Mouse (Mus musculus): ENCODE measurements around the gene Mdga2. TPM values are rescaled to one million over a fixed set of nuclear protein-coding genes. Genes with fewer than 3 reads are reported as not detected.

The Mdga2 gene
- polyA plus RNA-seq, 1 experiment from 2014 or later = 0.60 TPM

DNA sequence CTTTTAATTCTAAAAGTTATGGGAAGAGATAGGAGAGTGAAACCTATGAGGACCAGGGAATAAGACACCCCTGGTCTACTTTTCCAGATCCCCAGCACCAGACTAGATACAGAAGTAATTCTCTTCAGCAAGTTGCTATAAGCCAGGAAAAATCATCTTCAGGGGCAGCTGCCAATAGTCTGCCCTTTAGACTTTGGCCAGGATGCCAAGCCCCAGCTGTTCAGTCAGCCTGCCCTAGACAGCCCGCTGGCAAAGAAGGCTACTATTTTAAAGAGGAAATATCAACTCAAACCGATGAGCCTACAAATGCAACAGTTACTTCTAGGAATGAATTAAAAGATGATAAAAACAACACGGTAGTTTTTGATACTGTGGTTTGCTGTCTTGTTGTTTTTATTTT lies 356.1 kb downstream of the Mdga2 start:
- WGBS = 74% methylated on average over 3 of the region's 3 CpGs
- no peak overlapping the region for H3K4me2 ChIP-seq (ENCODE audit: low read depth, low read length)
- H3K36me3 ChIP-seq (ENCODE audit: control insufficient read depth, insufficient read depth) = no peaks in the 10 kb centered on the region

DNA sequence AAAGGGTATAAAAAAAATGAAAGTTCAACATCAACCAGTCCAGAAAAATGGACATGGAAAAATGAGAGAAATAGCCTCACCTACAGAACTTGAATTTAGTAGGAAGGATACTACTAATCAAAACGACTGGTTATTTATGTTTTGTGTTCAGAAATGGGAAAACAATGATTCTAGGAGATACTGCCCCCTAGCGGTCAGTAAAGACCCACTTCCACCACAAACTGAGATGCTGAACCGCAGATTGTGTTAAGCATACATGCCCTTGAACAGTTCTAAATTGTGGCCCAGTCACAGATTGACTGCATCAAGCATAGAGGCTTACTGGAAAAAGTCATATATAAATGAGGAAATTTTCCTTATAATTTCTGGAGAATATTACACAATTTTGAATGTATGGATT lies 369.2 kb downstream of the Mdga2 start:
- Histone ChIP-seq H3K27me3 (ENCODE audit: control insufficient read depth, insufficient read depth, low read length) (no peaks in the 10 kb centered on the region), H3K4me3 (ENCODE audit: low read length) (no peak overlapping the region), H3K27ac (ENCODE audit: low read length) (no peak overlapping the region), H3K36me3 (ENCODE audit: control insufficient read depth, insufficient read depth) (no peaks in the 10 kb centered on the region), H3K4me2 (ENCODE audit: low read depth, low read length) (no peak overlapping the region), H3K9ac (ENCODE audit: low read length) (no peak overlapping the region), H3K9me3 (replicated peaks; ENCODE audit: control insufficient read depth, low read length) (no peaks in the 10 kb centered on the region), H3K4me1 (ENCODE audit: control insufficient read depth, insufficient read depth, low read length) (no peaks in the 10 kb centered on the region)
- 14% methylated on average over 3 of the region's 3 CpGs for WGBS
- no peak for ATAC-seq (replicated peaks; ENCODE audit: extremely low read depth, insufficient read depth, low FRiP score)

More for the DNA sequence above, 356.1 kb downstream of the Mdga2 start:
- Histone ChIP-seq H3K4me1 (ENCODE audit: control insufficient read depth, insufficient read depth, low read length) (no peaks in the 10 kb centered on the region), H3K4me3 (ENCODE audit: low read length) (no peak overlapping the region), H3K9ac (ENCODE audit: low read length) (no peak overlapping the region), H3K27me3 (ENCODE audit: control insufficient read depth, insufficient read depth, low read length) (no peaks in the 10 kb centered on the region), H3K9me3 (replicated peaks; ENCODE audit: control insufficient read depth, low read length) (no peaks in the 10 kb centered on the region), H3K27ac (ENCODE audit: low read length) (no peak overlapping the region)
- ATAC-seq (replicated peaks; ENCODE audit: extremely low read depth, insufficient read depth, low FRiP score) = no peak

DNA sequence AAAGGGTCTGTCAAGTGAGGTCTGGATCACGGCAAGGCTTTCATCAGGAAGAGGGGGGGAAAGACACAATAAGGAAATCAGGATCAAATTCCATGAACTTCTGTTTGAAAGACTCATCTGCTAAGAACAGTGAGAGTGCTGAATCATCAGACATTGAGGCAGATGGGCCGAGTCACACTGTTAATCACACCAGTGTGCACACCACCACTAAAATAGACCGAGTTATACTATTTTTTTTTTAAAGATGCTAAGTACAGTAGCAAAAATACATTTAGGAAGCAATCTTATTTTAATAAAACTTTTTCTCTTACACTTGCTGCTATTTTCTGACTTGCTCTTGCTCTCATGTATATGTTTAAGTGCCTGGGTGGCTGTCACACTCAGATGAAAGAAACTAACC lies 382.0 kb downstream of the Mdga2 start:
- H3K9me3 ChIP-seq (replicated peaks; ENCODE audit: control insufficient read depth, low read length) = no peaks in the 10 kb centered on the region
- H3K27ac ChIP-seq (ENCODE audit: low read length) = no peak overlapping the region
- H3K4me3 ChIP-seq (ENCODE audit: low read length) = no peak overlapping the region
- H3K9ac ChIP-seq (ENCODE audit: low read length) = no peak overlapping the region
- 57% methylated on average over 3 of the region's 3 CpGs for WGBS
- no peaks in the 10 kb centered on the region for H3K27me3 ChIP-seq (ENCODE audit: control insufficient read depth, insufficient read depth, low read length)
- no peak for ATAC-seq (replicated peaks; ENCODE audit: extremely low read depth, insufficient read depth, low FRiP score)
- no peaks in the 10 kb centered on the region for H3K4me1 ChIP-seq (ENCODE audit: control insufficient read depth, insufficient read depth, low read length)
- no peaks in the 10 kb centered on the region for H3K36me3 ChIP-seq (ENCODE audit: control insufficient read depth, insufficient read depth)
- no peak overlapping the region for H3K4me2 ChIP-seq (ENCODE audit: low read depth, low read length)

DNA sequence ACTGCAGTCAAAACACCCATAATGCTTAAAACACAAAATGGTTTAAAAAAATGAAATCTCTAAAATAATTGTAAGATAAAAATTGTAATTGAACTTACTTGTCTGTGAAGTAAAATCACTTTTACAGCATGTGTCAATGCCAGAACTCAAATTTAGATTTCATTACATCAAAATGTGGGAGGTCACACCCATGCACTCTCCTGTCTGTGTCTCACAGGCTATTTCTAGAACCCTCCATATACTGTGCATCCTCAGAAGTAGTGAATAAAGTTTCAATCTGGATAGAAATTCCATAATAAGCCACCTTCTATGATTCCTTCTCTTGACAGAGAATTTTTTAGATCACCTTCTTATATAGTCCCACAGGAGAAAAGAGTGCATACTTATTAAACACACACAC lies 466.7 kb downstream of the Mdga2 start:
- Histone ChIP-seq H3K9me3 (replicated peaks; ENCODE audit: control insufficient read depth, low read length) (no peaks in the 10 kb centered on the region), H3K4me2 (ENCODE audit: low read depth, low read length) (no peak overlapping the region)
- no peak for ATAC-seq (replicated peaks; ENCODE audit: extremely low read depth, insufficient read depth, low FRiP score)

DNA sequence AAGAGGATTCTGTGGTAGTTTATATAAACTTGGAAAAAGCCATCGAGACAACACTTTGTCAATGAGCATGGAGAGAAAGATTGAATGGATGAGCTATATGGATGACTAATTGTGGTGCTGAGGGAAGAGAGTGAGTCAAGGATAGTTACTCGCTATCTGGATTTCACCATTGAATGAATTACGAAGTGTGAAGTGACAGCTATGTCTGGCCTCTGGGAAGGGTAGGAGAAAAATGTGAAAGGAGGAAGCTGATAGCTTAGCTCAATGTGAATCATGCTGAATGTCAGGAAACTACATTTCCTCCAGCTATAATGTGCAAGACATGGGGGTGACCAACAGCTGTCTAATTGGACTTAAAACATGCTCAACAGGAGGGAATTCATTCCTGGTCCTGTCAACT lies 487.8 kb downstream of the Mdga2 start:
- Histone ChIP-seq H3K27me3 (ENCODE audit: control insufficient read depth, insufficient read depth, low read length) (no peaks in the 10 kb centered on the region), H3K9me3 (replicated peaks; ENCODE audit: control insufficient read depth, low read length) (no peaks in the 10 kb centered on the region), H3K4me1 (ENCODE audit: control insufficient read depth, insufficient read depth, low read length) (no peaks in the 10 kb centered on the region), H3K36me3 (ENCODE audit: control insufficient read depth, insufficient read depth) (no peaks in the 10 kb centered on the region), H3K27ac (ENCODE audit: low read length) (no peak overlapping the region), H3K4me2 (ENCODE audit: low read depth, low read length) (no peak overlapping the region), H3K9ac (ENCODE audit: low read length) (no peak overlapping the region), H3K4me3 (ENCODE audit: low read length) (no peak overlapping the region)
- 25% methylated on average over 3 of the region's 3 CpGs for WGBS
- ATAC-seq (replicated peaks; ENCODE audit: extremely low read depth, insufficient read depth, low FRiP score) = no peak

More for the DNA sequence above, 466.7 kb downstream of the Mdga2 start:
- Histone ChIP-seq H3K27ac (ENCODE audit: low read length) (no peak overlapping the region), H3K9ac (ENCODE audit: low read length) (no peak overlapping the region), H3K4me3 (ENCODE audit: low read length) (no peak overlapping the region), H3K36me3 (ENCODE audit: control insufficient read depth, insufficient read depth) (no peaks in the 10 kb centered on the region), H3K27me3 (ENCODE audit: control insufficient read depth, insufficient read depth, low read length) (no peaks in the 10 kb centered on the region), H3K4me1 (ENCODE audit: control insufficient read depth, insufficient read depth, low read length) (no peaks in the 10 kb centered on the region)

DNA sequence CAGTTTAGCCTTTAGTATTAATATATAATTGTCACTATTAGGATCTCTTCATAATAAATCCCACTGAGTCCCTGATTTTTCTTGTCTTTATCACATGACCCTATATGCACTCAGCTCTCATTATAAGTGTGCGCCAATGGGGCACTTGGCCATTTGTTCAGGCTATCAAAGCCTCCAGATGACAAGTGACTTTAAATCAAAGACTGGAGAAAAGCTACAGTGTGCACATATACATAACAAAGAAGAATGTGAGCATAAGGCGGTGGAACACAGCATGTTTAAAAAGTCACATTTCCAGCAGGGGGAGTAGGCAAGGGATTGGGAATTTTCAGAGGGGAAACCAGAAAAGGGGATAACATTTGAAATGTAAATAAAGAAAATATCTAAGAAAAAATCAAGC lies 497.9 kb downstream of the Mdga2 start:
- Histone ChIP-seq H3K27ac (ENCODE audit: low read length) (no peak overlapping the region), H3K4me1 (ENCODE audit: control insufficient read depth, insufficient read depth, low read length) (no peaks in the 10 kb centered on the region), H3K9ac (ENCODE audit: low read length) (no peak overlapping the region), H3K9me3 (replicated peaks; ENCODE audit: control insufficient read depth, low read length) (no peaks in the 10 kb centered on the region), H3K4me3 (ENCODE audit: low read length) (no peak overlapping the region), H3K36me3 (ENCODE audit: control insufficient read depth, insufficient read depth) (no peaks in the 10 kb centered on the region), H3K4me2 (ENCODE audit: low read depth, low read length) (no peak overlapping the region), H3K27me3 (ENCODE audit: control insufficient read depth, insufficient read depth, low read length) (no peaks in the 10 kb centered on the region)
- no peak for ATAC-seq (replicated peaks; ENCODE audit: extremely low read depth, insufficient read depth, low FRiP score)
- WGBS = 72% methylated on average over 2 of the region's 2 CpGs

DNA sequence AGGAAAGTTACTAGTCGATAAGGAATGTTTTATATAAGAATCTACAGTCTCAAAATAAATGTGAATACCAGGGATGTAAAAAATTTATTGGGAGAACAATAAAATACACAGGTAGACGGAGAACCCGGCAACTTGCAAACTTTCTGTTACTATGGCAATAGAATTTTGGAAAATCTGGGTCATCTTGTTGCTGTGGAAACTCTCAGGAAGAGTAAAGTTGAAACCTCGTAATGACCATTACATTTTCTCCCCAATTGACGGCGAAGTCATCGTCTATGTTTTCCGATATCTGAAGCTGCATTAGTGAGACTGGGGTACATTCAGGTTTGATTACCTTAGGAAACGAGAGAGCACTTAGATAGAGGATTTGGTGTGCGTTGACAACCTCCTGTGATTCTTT lies 514.0 kb downstream of the Mdga2 start:
- Histone ChIP-seq H3K9me3 (replicated peaks; ENCODE audit: control insufficient read depth, low read length) (no peaks in the 10 kb centered on the region), H3K9ac (ENCODE audit: low read length) (no peak overlapping the region), H3K4me1 (ENCODE audit: control insufficient read depth, insufficient read depth, low read length) (no peaks in the 10 kb centered on the region), H3K4me3 (ENCODE audit: low read length) (no peak overlapping the region), H3K27me3 (ENCODE audit: control insufficient read depth, insufficient read depth, low read length) (no peaks in the 10 kb centered on the region), H3K4me2 (ENCODE audit: low read depth, low read length) (no peak overlapping the region), H3K27ac (ENCODE audit: low read length) (no peak overlapping the region), H3K36me3 (ENCODE audit: control insufficient read depth, insufficient read depth) (no peaks in the 10 kb centered on the region)
- WGBS = 77% methylated on average over 10 of the region's 10 CpGs
- ATAC-seq (replicated peaks; ENCODE audit: extremely low read depth, insufficient read depth, low FRiP score) = no peak

DNA sequence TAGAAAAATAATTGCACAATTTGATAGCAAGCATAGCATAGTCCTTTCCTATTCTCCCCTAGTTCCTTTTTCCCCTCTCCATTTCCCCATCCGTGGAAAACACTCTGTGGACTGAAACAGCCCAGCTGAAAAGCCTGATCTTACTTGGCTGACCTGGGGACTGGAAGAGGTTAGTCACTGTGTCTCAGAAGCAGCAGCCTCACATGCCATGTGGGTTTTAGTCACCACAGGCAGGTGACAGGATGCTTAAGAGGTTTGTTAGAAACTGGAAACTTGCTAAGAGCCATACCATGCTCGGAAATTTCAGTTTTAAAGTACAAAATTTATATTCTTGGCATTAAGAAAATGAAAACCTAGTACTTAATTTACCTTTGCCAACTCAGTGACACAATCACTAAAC lies 514.9 kb downstream of the Mdga2 start:
- 28% methylated on average over 2 of the region's 2 CpGs for WGBS
- no peak for ATAC-seq (replicated peaks; ENCODE audit: extremely low read depth, insufficient read depth, low FRiP score)
- H3K4me1 ChIP-seq (ENCODE audit: control insufficient read depth, insufficient read depth, low read length) = no peaks in the 10 kb centered on the region

DNA sequence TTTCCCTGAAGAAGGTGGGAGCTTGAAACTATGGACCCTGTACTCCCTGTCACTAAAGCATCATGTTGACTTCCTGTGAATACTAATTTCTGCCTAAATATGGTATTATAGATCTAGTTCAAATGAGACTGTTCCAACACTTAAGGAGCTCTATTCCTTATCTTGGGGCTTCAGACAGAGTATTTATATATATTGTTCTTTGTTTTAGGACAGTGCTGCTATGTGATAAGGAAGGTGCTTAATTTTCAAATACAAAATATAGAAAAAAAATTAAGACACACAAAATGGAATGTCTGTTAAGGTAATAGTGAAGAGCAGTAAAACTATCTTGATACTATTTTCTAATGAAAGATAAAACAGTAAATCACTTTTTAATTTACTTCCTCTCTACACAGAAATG lies 517.3 kb downstream of the Mdga2 start:
- no peak overlapping the region for H3K27ac ChIP-seq (ENCODE audit: low read length)
- H3K27me3 ChIP-seq (ENCODE audit: control insufficient read depth, insufficient read depth, low read length) = no peaks in the 10 kb centered on the region
- ATAC-seq (replicated peaks; ENCODE audit: extremely low read depth, insufficient read depth, low FRiP score) = no peak
- H3K9me3 ChIP-seq (replicated peaks; ENCODE audit: control insufficient read depth, low read length) = no peaks in the 10 kb centered on the region
- H3K4me1 ChIP-seq (ENCODE audit: control insufficient read depth, insufficient read depth, low read length) = no peaks in the 10 kb centered on the region
- H3K4me3 ChIP-seq (ENCODE audit: low read length) = no peak overlapping the region
- H3K9ac ChIP-seq (ENCODE audit: low read length) = no peak overlapping the region
- no peak overlapping the region for H3K4me2 ChIP-seq (ENCODE audit: low read depth, low read length)
- no peaks in the 10 kb centered on the region for H3K36me3 ChIP-seq (ENCODE audit: control insufficient read depth, insufficient read depth)

More for the DNA sequence above, 514.9 kb downstream of the Mdga2 start:
- Histone ChIP-seq H3K9ac (ENCODE audit: low read length) (no peak overlapping the region), H3K27me3 (ENCODE audit: control insufficient read depth, insufficient read depth, low read length) (no peaks in the 10 kb centered on the region), H3K27ac (ENCODE audit: low read length) (no peak overlapping the region), H3K4me3 (ENCODE audit: low read length) (no peak overlapping the region), H3K36me3 (ENCODE audit: control insufficient read depth, insufficient read depth) (no peaks in the 10 kb centered on the region), H3K4me2 (ENCODE audit: low read depth, low read length) (no peak overlapping the region), H3K9me3 (replicated peaks; ENCODE audit: control insufficient read depth, low read length) (no peaks in the 10 kb centered on the region)

DNA sequence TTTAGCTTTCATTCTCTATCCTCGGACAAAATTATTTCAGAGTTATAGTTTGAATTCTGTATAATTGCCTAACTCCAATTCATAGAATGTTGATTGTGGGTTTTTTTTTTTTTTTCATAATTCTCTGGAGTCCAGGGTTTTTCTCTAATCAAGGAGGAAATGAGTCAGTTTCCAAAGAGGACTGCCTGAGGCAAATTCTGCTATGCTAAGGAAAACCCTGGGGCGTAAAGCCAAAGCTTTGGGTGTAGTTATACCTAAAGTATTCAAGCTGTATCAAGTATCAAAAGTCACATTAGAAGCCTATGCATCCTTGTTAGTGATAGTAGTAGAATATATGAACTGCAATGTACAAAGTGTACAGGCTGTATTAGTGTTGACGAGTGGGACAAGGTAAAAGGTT lies 519.6 kb downstream of the Mdga2 start:
- Histone ChIP-seq H3K27ac (ENCODE audit: low read length) (no peak overlapping the region), H3K4me3 (ENCODE audit: low read length) (no peak overlapping the region), H3K4me1 (ENCODE audit: control insufficient read depth, insufficient read depth, low read length) (no peaks in the 10 kb centered on the region), H3K27me3 (ENCODE audit: control insufficient read depth, insufficient read depth, low read length) (no peaks in the 10 kb centered on the region), H3K4me2 (ENCODE audit: low read depth, low read length) (no peak overlapping the region), H3K9ac (ENCODE audit: low read length) (no peak overlapping the region), H3K9me3 (replicated peaks; ENCODE audit: control insufficient read depth, low read length) (no peaks in the 10 kb centered on the region), H3K36me3 (ENCODE audit: control insufficient read depth, insufficient read depth) (no peaks in the 10 kb centered on the region)
- ATAC-seq (replicated peaks; ENCODE audit: extremely low read depth, insufficient read depth, low FRiP score) = no peak
- WGBS = 71% methylated on average over 3 of the region's 3 CpGs

Measured in heart, embryonic 16.5 days (tissue).